Mouse (Mus musculus) small intestine, adult 2 months (tissue): ENCODE data around the gene Gfap. TPM values are rescaled to one million over a fixed set of nuclear protein-coding genes. Genes with fewer than 3 reads are reported as not detected.

Source experiments
- H3K27ac ChIP-seq: fragments of 200-500 bp; 2 replicates; pipeline ENCODE4 v1.5.1; 2012; ENCODE audit warnings: low read depth, low read length, control low read depth, inconsistent platforms; ENCODE audit not compliant: insufficient read depth
- H3K27me3 ChIP-seq: fragments of 200-500 bp; 2 replicates; pipeline ENCODE4 v1.6.1; 2012; ENCODE audit warnings: mild to moderate bottlenecking, moderate library complexity, low read length, inconsistent platforms; ENCODE audit not compliant: control insufficient read depth, insufficient read depth
- H3K36me3 ChIP-seq: fragments of 200-500 bp; 2 replicates; pipeline ENCODE4 v1.6.1; 2012; ENCODE audit warnings: mild to moderate bottlenecking, low read length, control low read depth, inconsistent platforms; ENCODE audit not compliant: control insufficient read depth, insufficient read depth
- H3K4me1 ChIP-seq: fragments of 200-500 bp; 2 replicates; pipeline ENCODE4 v1.6.1; 2012; ENCODE audit warnings: low read length, inconsistent platforms, mixed read lengths; ENCODE audit not compliant: control insufficient read depth, insufficient read depth, insufficient read length
- H3K4me3 ChIP-seq: fragments of 200-500 bp; 2 replicates; pipeline ENCODE4 v1.5.1; 2012; ENCODE audit warnings: low read depth, mild to moderate bottlenecking, control low read depth, inconsistent platforms, low read length, moderate library complexity
- CTCF ChIP-seq: fragments of 200-500 bp; IDR thresholded peaks from 2 replicates; pipeline ENCODE4 v1.5.1; 2012; ENCODE audit warnings: low read depth, mild to moderate bottlenecking, control low read depth, inconsistent platforms, low read length, moderate library complexity, mixed read lengths; ENCODE audit not compliant: insufficient replicate concordance, insufficient read length; ENCODE audit errors: extremely low read depth
- POLR2A ChIP-seq: fragments of 200-500 bp; IDR thresholded peaks from 2 replicates; pipeline ENCODE4 v1.6.1; 2012; ENCODE audit warnings: low read depth, mild to moderate bottlenecking, control low read depth, inconsistent platforms, low read length, moderate library complexity
- WGBS: fragments of 180-500 bp; shearing (Covaris S2); methylation state at CpG from one replicate; pipeline ENCODE4 v1.1.7; 2018; 5-methylcytosine and 5-hydroxymethylcytosine counted together
- polyA plus RNA-seq: library from polyadenylated mRNA; depleted of rRNA; stranded (reverse); fragments of >200 nt; gene quantifications from 2 replicates; pipeline ENCODE4 v1.2.3, GENCODE M21; 2012

Gfap gene
- polyA plus RNA-seq, 1 experiment = 0.30 TPM

GRCm38 (mm10) chr11:102939024-102939675, 38.4 kb upstream of the Gfap start:
- Histone ChIP-seq H3K27ac (no peak overlapping the region), H3K4me3 (no peak overlapping the region), H3K4me1 (no peaks in the 10 kb centered on the region), H3K36me3 (no peaks in the 10 kb centered on the region), H3K27me3 (peaks cover 20% of the 10 kb centered on the region)
- WGBS = 10% methylated on average over 13 of the region's 13 CpGs
- no peak for TF ChIP-seq CTCF
- no peak for TF ChIP-seq POLR2A

DNA sequence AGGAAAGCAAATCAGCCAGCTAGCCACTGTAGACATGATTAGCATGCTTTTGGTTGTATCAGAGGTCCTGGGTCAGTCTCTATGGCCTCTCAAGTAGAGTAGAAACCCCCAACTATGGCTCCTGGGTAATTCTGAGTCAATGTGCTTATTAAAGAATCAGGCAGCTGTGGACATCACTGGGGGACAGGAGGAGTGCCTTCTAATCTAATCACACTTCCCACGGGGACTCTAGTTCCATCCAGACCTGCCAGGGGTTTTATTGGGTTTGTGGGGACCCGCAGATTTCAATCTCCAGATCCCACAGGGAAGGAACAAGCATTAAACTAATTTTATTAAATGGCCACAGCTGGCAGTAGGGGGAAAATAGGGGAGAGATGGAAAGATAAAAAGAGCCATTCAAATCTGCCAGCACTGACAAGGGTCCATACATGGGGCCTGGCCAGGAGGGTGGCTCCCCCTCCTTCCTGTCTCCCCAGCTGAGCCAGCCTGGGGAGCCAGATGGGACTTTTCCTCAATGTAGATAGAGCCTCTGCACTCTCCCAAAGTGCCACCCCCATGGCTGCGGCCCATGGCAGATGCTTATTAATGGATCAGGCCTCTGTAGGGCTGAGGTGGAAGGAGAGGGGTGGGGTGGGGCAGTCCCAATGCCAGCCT, 36.9 kb upstream of the Gfap start:
- Histone ChIP-seq H3K27me3 (peaks cover 16% of the 10 kb centered on the region; the same call in 1 of the 2 replicates), H3K27ac (no peak overlapping the region), H3K4me1 (no peaks in the 10 kb centered on the region), H3K4me3 (no peak overlapping the region), H3K36me3 (no peaks in the 10 kb centered on the region)
- WGBS = 64% methylated on average over 3 of the region's 3 CpGs
- TF ChIP-seq POLR2A (no peak), CTCF (no peak)

GRCm38 (mm10) chr11:102936272-102936671, 35.6 kb upstream of the Gfap start:
- 43% methylated on average over 4 of the region's 4 CpGs for WGBS
- Histone ChIP-seq H3K27ac (no peak overlapping the region), H3K4me1 (no peaks in the 10 kb centered on the region), H3K36me3 (no peaks in the 10 kb centered on the region), H3K27me3 (peaks cover 13% of the 10 kb centered on the region; the same call in 1 of the 2 replicates), H3K4me3 (no peak overlapping the region)
- no peak for TF ChIP-seq POLR2A
- TF ChIP-seq CTCF = no peak

DNA sequence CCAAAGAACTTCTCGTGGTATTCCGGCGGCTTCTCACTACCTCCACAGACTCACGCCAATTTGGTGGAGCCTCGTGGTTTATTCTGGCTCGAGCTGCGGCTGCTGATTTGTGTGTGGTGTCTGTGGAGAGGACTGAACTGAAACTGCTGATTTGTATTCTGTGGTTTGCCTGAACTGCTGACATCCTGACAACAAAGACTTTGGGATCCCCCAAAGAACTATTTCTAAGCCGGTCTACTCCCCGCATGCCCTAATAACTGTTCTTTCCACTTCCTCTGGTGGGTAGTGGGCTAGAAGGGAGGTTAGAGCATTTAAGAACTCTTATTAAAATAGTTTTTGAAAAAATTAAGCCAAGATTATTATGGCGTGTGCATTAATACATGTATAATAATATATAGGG, 30.0 kb upstream of the Gfap start:
- Histone ChIP-seq H3K4me3 (no peak overlapping the region), H3K27ac (no peak overlapping the region)
- TF ChIP-seq CTCF = no peak
- TF ChIP-seq POLR2A = no peak

GRCm38 (mm10) chr11:102925351-102925717, 24.6 kb upstream of the Gfap start:
- TF ChIP-seq CTCF (peak; percentile 4; the same call in 1 of the 2 replicates), POLR2A (no peak)
- H3K27me3 ChIP-seq = 0 out of 2 replicates have a peak, but pooled peaks cover under 1% of the 10 kb centered on the region
- H3K4me3 ChIP-seq = peak overlapping the region; percentile 92
- peak overlapping the region; percentile 60 for H3K27ac ChIP-seq
- 2% methylated on average over 10 of the region's 10 CpGs for WGBS
- no peaks in the 10 kb centered on the region for H3K36me3 ChIP-seq
- no peaks in the 10 kb centered on the region for H3K4me1 ChIP-seq

More for the DNA sequence above, 30.0 kb upstream of the Gfap start:
- Histone ChIP-seq H3K36me3 (no peaks in the 10 kb centered on the region), H3K4me1 (no peaks in the 10 kb centered on the region), H3K27me3 (peaks cover 9% of the 10 kb centered on the region; the same call in 1 of the 2 replicates)
- WGBS = 85% methylated on average over 10 of the region's 10 CpGs

DNA sequence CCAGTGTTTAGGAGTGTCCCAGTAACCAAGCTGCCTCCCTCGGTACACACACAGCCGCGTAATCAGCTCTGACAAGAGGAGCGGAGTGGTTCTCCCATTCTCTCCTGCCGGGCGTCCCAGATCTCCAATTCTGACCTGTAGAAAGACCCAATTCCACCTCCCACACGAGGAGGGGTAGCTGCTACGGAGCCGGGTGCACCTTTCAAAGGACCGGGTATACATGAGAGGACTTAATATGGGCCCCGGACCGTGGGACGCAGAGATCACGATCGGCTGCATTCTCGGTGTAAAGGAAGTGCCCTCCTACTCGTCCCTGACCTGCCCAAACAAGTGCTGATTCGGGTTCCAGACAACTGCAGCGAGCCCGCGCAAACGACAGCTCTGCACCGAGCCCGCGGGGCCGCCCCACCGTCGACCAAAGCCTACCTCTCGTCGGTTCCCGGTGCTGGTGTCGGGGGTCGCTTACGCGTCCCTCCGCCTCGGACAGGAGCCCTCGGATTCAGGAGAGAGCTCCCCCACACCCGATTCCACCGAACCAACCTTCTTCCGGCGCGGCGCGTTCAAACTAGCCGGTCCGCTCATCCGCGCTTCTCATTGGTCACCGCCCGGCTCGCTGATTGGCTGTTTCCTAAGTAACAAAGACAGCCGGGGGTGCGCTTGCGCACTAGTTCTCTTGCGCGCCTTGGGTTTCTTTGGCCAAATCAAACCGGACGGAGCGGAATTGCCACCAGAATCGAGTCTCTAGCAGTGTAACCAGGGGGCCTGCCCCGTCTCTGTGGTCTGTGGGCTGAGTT, 24.0 kb upstream of the Gfap start, which contains the start of gene Kif18b:
TSS of gene Kif18b (minus strand) at position 568 of the 794 bp plus-strand sequence.
- TF ChIP-seq CTCF = peak; percentile 6; the same call in 1 of the 2 replicates
- TF ChIP-seq POLR2A = no peak; the same call in 1 of the 2 replicates
- Histone ChIP-seq H3K27me3 (no peaks in the 10 kb centered on the region), H3K4me3 (peak within 1 kb of the TSS; percentile 92), H3K27ac (peak within 1 kb of the TSS; percentile 60), H3K36me3 (no peaks in the 10 kb centered on the region), H3K4me1 (no peaks in the 10 kb centered on the region)
- under 1% methylated on average over 62 of the region's 62 CpGs for WGBS
